Mouse (Mus musculus) kidney, adult 18-20 months (tissue): Measurements from ENCODE around the gene Wdr25.

ENCODE experiments used
- DNase-seq: peaks from one replicate; pipeline ENCODE4 v3.0.0; 2021

The Wdr25 gene

GRCm38 (mm10) chr12:109074106-109074505 is 180.7 kb downstream of the Wdr25 start:
- DNase-seq = no peak

GRCm38 (mm10) chr12:109074777-109075285 is 181.4 kb downstream of the Wdr25 start:
- DNase-seq = no peak

GRCm38 (mm10) chr12:109077036-109077435 is 183.6 kb downstream of the Wdr25 start:
- DNase-seq = no peak
